Mouse (Mus musculus) gastrocnemius, postnatal 10 days (tissue): ENCODE results near the gene Rapsn. TPM values are rescaled to one million over a fixed set of nuclear protein-coding genes. Genes with fewer than 3 reads are reported as not detected.
A peak's percentile ranks its signal among the peaks of the same experiment; 100 is the strongest.

Source experiments
- DNase-seq: peaks from one replicate; pipeline ENCODE4 v3.0.0; 2021; ENCODE audit warnings: mixed read lengths
- total RNA-seq, 2 experiments: library from RNA; stranded (reverse); gene quantifications; 2 replicates each; pipeline ENCODE4 v1.2.3; 2021

The Rapsn gene
- total RNA-seq, 2 experiments from 2014 or later, result 32.5 to 32.8 TPM

DNA sequence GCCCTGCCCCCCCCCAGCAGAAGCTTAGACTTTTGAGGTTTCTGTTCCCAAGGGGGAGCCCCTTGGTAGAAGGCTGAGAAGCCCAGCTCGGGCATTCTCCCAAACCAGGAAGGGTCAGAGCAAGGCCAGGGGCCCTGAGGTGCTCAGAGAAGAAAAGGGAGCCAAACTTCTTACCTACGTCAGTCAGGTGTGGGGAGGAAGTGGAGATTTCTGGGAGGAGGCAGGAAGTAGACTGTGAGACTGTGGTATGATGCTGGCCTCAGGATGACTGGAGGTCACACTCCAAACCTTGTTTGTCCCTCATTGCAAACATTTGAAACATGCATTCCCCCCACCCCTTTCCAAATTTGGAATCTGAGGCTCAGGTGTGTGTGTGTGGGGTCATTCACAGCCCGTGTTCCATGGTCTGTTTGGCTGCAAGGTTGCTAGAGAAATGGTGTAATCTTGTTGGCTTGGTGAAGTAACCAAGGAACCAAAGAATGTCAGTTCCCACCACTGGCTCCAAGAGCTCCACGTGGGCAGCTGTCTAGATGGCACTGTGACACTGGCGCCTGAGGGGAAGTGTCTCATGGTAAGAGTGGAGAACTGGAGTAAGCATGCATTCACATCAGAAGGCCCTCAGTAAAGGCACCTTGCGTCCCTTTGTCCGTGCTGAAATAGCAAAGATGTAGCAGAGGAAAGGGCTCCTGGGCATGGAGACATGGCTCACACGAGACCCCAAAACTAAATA, 45.5 kb downstream of the Rapsn start:
- no peak for DNase-seq

DNA sequence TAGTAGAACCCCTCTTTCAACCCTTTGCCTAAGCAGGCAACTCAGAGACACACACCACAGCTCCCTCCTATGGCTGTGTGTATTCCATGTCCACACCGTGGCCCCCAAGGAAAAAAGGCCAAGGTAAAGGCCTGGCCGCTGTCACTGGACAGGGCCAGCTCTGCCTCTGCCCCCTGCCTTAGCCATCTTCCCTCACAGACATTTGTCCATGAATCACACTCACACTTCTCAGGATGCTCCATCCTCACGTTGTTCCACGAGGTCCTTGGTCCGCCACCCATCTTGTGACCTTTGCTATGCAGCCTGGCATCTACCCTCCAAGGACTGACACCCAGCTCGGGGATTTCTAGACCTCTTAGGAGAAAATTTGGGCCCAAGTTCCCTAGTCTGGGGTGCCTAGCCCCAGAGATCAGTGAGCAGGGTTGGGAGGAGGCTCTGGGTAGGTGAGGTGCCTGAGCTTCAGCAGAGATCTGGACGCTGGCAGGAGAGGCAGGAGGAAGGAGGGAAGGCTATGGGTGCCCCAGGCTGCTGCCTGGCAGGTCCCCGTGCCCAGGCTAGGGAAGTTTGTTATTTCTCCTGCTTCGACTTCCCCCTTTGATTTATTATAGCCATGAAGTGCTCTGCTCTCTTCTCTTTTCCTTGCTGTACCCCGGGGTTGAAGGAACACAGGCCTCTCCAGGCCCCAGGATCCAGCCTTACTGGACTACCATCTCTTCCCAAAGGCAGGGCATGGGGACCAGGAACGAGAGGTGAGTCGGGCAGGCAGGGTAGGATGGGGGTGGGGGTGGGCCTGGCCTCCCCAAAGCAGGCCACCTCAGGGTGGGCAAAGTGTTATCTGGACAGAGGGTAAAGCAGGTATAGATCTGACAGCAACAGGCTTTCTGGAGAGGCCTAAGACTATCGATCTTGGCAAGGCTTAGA, 46.6 kb downstream of the Rapsn start, which contains the start of gene Spi1:
Gene Spi1 (plus strand): TSS at position 616 of the 921 bp plus-strand sequence.
- no peak for DNase-seq

DNA sequence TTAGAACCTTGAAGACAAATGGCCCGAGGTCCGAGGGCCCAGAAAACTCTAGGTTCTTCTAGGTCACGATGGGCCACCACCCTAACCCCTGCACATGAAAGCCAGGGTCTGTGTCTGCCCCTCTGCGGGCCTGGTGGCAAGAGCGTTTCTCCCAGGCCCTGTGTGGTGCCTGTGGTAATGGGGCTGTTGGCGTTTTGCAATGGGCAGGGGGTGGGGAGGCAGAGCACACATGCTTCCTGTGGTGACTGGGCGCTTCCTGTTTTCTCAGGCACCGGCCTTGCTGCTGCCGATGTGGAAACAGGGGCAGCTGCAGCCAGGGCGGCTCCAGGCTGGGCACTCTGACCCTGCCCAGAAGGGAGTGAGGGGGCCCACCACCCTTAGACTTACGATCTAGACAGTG, 47.4 kb downstream of the Rapsn start:
- no peak for DNase-seq

DNA sequence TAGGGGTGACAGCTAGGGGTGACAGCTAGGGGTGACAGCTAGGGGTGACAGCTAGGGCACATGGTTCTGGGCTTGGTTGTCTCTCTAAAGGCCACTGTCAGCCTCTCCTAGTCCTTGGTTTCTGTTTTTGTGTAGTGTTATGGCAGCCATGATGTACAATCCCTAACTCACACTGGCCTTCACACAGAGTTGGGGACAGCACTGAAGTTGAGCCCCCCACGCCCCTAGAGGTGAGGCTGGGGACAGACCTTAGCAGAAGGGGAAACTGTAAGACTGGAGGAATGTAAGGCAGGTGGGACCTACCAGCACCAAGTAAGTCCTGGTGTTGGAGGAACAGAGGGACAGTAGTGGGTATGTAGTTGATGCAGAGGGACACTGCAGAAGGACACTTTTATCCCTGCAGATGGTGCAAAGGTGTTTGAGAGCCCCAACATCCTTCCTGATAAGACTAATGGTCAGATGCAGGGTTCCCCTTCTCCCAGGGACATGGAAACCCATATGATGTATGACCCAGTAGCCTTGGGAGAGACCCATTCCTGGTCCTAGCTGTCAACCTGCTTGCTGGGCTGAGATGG, 48.0 kb downstream of the Rapsn start:
- DNase-seq, result no peak

DNA sequence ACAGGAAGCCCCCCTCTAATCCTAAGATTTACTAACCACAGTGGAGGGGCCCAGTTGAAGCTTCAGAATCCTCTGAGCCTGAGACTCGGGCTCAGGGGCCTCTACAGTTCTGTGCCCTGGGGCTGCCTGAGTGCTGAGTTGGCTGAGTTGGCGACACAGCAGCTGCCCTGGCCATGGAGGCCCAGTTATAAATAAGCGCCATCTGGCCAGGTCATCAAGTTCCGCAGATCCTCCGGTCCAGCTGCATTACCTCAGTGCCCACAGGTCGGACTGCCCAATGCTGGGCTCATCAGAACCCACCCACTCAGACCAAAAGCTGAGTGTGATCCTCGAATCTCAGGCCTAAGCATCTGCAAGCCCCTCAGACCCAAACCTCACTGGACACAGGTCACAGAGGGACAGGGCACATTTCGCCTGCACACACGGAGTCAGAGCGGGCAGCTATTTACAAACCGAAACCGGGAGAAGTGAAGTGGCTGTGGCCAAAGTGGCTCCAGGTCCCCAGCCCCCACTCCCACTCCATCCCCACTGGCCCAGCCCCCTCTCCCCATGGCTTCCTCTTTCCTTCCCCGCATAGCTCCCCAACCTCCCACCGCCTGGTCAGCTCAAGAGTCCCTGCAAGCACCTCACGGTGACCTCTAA, 48.9 kb downstream of the Rapsn start:
- peak; percentile 55 for DNase-seq

DNA sequence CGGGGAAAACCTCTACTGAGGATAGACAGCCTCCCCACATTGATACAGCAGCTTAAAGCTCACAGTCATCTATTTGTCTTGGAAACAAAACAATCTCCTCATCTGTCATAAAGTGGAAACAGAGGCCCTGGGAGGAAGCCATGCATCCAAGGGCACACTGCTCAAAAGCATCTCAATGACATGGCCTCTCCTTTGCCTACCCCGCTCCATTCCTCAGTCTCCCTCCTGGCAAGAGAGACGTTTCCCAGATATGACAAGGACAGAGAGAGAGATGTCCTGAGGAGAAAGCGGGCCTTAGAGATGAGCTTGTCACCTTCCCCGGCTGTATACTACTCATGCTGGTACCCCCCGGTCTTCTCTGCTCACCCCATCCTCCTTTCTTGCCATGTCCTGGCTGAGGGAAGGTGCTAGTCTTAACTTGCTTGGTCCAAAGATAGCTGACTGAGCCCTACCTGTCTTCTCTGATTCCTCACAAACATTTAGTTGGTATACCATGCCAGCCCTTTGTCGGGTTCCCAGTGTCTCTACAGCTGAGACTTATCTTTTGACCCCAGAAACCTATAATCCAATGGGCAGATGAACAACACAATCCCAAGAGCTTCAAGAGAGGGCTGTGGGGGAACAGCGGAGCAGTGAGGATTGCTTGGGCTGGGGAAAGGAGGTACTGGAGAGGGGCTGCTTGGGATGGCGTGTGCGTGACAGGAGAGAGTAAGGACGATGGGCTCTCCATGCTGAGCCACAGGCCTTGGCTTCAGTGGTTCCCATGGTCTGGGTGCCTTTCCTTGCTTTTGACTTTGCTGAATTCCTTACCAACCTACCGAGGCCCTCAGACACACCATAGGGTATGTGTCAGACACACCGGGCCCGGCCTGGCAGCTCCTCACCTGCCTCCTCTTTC, 50.3 kb downstream of the Rapsn start:
- no peak for DNase-seq

DNA sequence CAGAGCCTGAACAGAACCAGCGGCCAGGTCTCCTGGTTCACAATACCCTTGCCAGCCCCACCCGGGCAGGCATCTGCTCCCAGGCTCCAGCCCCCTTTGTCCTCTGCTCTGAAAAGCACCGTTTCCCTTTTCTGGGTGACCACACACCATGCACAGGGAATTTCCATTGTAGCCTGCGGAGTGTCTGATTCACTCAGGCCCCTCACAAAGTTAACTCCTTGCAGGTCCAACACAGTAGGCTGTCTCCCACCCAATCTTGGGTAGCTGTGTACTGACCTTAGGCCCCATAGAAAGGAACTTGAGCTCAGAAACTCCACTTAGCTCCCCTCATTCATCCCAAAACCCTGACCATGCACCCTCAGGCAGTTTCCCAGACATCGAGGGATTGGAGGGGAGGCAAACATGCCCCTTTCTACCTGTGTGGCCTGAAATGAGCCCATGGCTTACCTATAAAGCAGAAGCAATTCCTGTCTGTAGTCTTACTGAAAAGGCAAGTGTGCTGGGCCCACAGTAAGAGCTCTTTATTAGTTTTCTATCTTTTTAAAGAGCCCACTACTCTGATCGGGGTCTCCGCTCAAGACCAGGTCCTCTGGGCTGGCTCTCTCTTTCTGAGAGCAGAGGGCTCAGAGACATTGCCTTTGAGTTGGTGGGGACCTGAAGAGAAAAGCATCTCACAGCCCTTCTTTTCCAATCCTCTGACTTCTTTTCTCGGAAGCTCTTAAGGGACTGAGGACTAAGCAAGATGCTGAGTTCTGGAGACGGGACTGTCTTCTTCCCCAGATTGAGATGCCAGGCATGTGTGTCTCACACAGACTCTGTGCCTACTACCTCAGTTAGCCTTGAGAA, 51.2 kb downstream of the Rapsn start:
- no peak for DNase-seq

DNA sequence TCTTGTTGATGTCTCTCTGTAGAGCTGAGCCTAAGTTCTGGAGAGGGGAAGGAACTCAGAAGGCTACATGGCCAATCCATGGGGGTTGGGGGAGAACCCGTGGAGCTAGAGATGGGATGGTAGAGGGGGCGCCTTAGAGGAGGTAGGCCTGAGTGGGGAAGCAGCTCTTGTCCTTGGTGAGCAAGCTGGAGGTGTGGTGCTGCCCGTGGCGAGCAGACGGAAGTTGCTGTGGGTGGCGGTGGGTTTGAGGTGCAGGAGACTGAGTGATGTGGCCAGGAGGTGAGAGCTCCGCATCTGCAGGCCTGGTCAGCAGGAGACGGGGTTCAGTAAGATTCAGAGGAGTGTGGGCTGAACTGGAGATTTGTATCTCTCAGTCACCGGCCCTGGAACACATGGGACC, 52.0 kb downstream of the Rapsn start:
- DNase-seq, result no peak

DNA sequence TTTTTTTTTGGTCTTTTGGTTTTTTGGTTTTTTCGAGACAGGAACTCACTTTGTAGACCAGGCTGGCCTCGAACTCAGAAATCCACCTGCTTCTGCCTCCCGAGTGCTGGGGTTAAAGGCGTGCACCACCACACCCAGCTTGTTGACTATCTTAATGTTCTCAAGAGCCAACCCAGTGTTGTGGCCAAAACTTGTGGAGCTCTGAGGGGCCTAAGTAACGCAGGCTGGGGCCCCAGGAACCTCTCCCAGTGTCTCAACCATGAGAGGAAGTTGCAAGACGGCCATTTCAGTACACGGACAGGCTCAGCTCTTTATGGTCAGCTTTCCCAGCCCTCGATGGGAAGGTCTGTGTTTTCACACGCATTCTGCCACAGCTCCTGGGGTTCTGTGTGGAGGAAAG, 53.6 kb downstream of the Rapsn start:
- no peak for DNase-seq

DNA sequence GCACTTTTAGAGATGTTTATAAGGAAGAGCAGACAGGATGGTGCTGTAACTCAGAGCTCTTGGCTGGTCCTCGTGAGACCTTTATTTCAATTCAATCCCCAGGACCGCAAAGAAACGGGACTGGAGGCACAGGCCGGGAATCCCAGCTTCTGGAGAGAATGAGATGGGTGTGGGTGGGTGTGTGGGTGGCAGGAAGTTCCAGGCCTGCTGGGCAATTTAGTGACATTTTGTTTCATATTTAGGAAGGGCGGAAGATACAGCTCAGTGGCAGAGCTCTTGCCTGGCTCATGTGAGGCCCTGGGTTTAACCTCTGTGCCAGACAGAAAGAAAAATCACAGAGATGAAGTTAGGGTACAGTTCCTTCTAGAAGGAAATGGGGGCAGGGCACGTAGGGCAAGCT, 54.8 kb downstream of the Rapsn start:
- DNase-seq, result no peak

DNA sequence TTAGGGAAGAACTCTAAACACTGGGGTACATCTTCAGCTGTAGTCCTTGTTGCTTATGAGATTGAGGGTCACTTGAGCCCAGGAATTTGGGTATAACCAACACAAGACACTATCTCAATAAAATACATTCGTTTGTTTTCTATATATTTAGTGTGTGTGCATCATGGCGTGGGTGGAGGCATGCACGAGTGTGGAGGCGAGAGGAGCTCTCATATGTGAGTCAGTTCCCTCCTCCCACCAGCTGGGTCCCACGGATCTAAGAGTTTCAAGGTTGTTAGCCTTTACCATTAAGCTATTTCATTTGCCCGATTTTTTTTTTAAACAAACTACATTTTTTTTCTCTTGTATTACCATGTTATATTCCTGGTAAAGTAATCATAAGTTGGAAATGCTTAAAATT, 55.4 kb downstream of the Rapsn start:
- no peak for DNase-seq

Other genes starting within 250 kb of the Rapsn start
- 100 to 1,000 TPM; 153 to 155 TPM for gene Mtch2, start 188.5 kb upstream of the Rapsn start, total RNA-seq
- gene C1qtnf4, start 149.8 kb upstream of the Rapsn start, total RNA-seq, result 1 to 10 TPM; 7.1 to 8.5 TPM
- gene Kbtbd4, start 130.9 kb upstream of the Rapsn start, total RNA-seq, result 10 to 100 TPM; 14.9 to 20.1 TPM
- 100 to 1,000 TPM; 406 to 473 TPM for gene Ndufs3, start 130.8 kb upstream of the Rapsn start, total RNA-seq
- 10 to 100 TPM; 54.1 to 61.9 TPM for gene Celf1, start 95.2 kb upstream of the Rapsn start, total RNA-seq
- 100 to 1,000 TPM; 336 to 337 TPM for gene Psmc3, start 18.4 kb downstream of the Rapsn start, total RNA-seq
- gene Slc39a13, start 34.8 kb downstream of the Rapsn start, total RNA-seq, result 10 to 100 TPM; 27.8 to 40.8 TPM
- 1 to 10 TPM; 3.2 to 6.4 TPM for gene Spi1, start 46.8 kb downstream of the Rapsn start, total RNA-seq
- under 1 TPM; 0.12 to 0.20 TPM for gene Mybpc3, start 82.5 kb downstream of the Rapsn start, total RNA-seq
- 1 to 10 TPM; 5.3 to 6.0 TPM for gene Madd, start 148.2 kb downstream of the Rapsn start, total RNA-seq
- 1 to 10 TPM; 3.7 to 4.0 TPM for gene Nr1h3, start 167.2 kb downstream of the Rapsn start, total RNA-seq
- gene Acp2, start 167.3 kb downstream of the Rapsn start, total RNA-seq, result 10 to 100 TPM; 13.0 to 17.4 TPM
- gene Ddb2, start 201.4 kb downstream of the Rapsn start, total RNA-seq, result 1 to 10 TPM; 4.2 to 7.6 TPM
- gene Pacsin3, start 220.3 kb downstream of the Rapsn start, total RNA-seq, result 100 to 1,000 TPM; 288 to 337 TPM
- gene Arfgap2, start 229.4 kb downstream of the Rapsn start, total RNA-seq, result 10 to 100 TPM; 77.1 to 84.3 TPM